Mouse (Mus musculus) thymus, adult 18-20 months (tissue): Measurements from ENCODE around the gene Zfp853.

Experiments used
- DNase-seq, 2 experiments: peaks; one replicate each; pipeline ENCODE4 v3.0.0; 2022; ENCODE audit warnings: mixed read lengths in 2 of 2

Gene Zfp853

GRCm38 (mm10) chr5:143293404-143293803 lies at the start of gene Zfp853:
Gene Zfp853, minus strand, starts transcription at chr5:143293623.
- DNase-seq: no peak

- no peak for DNase-seq
Measured at GRCm38 (mm10) chr5:143339603-143340002, 46.2 kb upstream of the Zfp853 start.

GRCm38 (mm10) chr5:143336559-143336958 lies 43.1 kb upstream of the Zfp853 start:
- DNase-seq: no peak

- no peak for DNase-seq
Measured at GRCm38 (mm10) chr5:143335089-143335460, 41.7 kb upstream of the Zfp853 start.

GRCm38 (mm10) chr5:143334418-143335088 lies 41.1 kb upstream of the Zfp853 start:
- DNase-seq: no peak

GRCm38 (mm10) chr5:143333872-143334271 lies 40.4 kb upstream of the Zfp853 start:
- DNase-seq: no peak

GRCm38 (mm10) chr5:143328690-143329495 lies 35.5 kb upstream of the Zfp853 start, which contains the start of gene Zdhhc4:
Gene Zdhhc4, minus strand, starts transcription at chr5:143329256.
- DNase-seq: peak; percentile 76 to 80

- DNase-seq: no peak
Measured at GRCm38 (mm10) chr5:143317288-143317610, 23.8 kb upstream of the Zfp853 start.

- DNase-seq: no peak
Measured at GRCm38 (mm10) chr5:143316605-143317287, 23.3 kb upstream of the Zfp853 start.

- no peak for DNase-seq
Measured at GRCm38 (mm10) chr5:143315514-143315888, 22.1 kb upstream of the Zfp853 start.

- peak; percentile 72 to 76 for DNase-seq
Measured at GRCm38 (mm10) chr5:143314730-143315513, 21.5 kb upstream of the Zfp853 start, which contains the start of gene E130309D02Rik. Gene E130309D02Rik, minus strand, starts transcription at chr5:143315360.

- no peak for DNase-seq
Measured at GRCm38 (mm10) chr5:143314183-143314729, 20.8 kb upstream of the Zfp853 start.

GRCm38 (mm10) chr5:143311886-143312285 lies 18.5 kb upstream of the Zfp853 start:
- DNase-seq: peak; percentile 38 to 65

GRCm38 (mm10) chr5:143309916-143310315 lies 16.5 kb upstream of the Zfp853 start:
- DNase-seq: no peak

GRCm38 (mm10) chr5:143308825-143309224 lies 15.4 kb upstream of the Zfp853 start:
- DNase-seq: no peak

- no peak for DNase-seq
Measured at GRCm38 (mm10) chr5:143304251-143304650, 10.8 kb upstream of the Zfp853 start.

GRCm38 (mm10) chr5:143301296-143301695 lies 7.9 kb upstream of the Zfp853 start:
- DNase-seq: no peak

- no peak for DNase-seq
Measured at GRCm38 (mm10) chr5:143299686-143300085, 6.3 kb upstream of the Zfp853 start.

GRCm38 (mm10) chr5:143298391-143298790 lies 5.0 kb upstream of the Zfp853 start:
- DNase-seq: no peak

- DNase-seq: no peak
Measured at GRCm38 (mm10) chr5:143297986-143298385, 4.6 kb upstream of the Zfp853 start.

- DNase-seq: no peak
Measured at GRCm38 (mm10) chr5:143295330-143295729, 1.9 kb upstream of the Zfp853 start.

GRCm38 (mm10) chr5:143294862-143295261 lies 1.4 kb upstream of the Zfp853 start:
- DNase-seq: no peak
